Mouse (Mus musculus) CH12.LX (cell line): ENCODE results near the gene 5330417C22Rik. TPM values are rescaled to one million over a fixed set of nuclear protein-coding genes. Genes with fewer than 3 reads are reported as not detected.
A peak's percentile ranks its signal among the peaks of the same experiment; 100 is the strongest.
"Not testable (repeated sequence)": the region's sequence is repeated elsewhere in the genome, so short reads cannot be mapped to it uniquely, and the experiment has no call there.

ENCODE experiments used
- DNase-seq: peaks from one replicate; pipeline ENCODE4 v3.0.0-alpha.2; 2013; ENCODE audit errors: extremely low read depth
- H3K27ac ChIP-seq: 2 replicates; pipeline ENCODE4 v1.5.1; 2012; ENCODE audit warnings: low read depth, mild to moderate bottlenecking, control low read depth, moderate library complexity; ENCODE audit not compliant: insufficient read depth
- H3K27me3 ChIP-seq: replicated peaks from 2 replicates; pipeline ENCODE3; 2012; ENCODE audit warnings: inconsistent platforms
- H3K36me3 ChIP-seq, 2 experiments: replicated peaks in 1 of 2; 2 replicates each; pipeline versions ENCODE3 to v1.6.1; 2012; ENCODE audit warnings: inconsistent platforms in 1 of 2, low read length in 1 of 2, mild to moderate bottlenecking in 1 of 2, mixed read lengths in 1 of 2, moderate library complexity in 1 of 2; ENCODE audit not compliant: control insufficient read depth in 1 of 2, insufficient read depth in 1 of 2
- H3K4me1 ChIP-seq, 2 experiments: 2 replicates each; pipeline ENCODE4 v1.6.1; 2012; ENCODE audit warnings: inconsistent platforms in 1 of 2, moderate library complexity in 1 of 2; ENCODE audit not compliant: insufficient read depth in 2 of 2, control insufficient read depth in 1 of 2
- H3K4me2 ChIP-seq: 2 replicates; pipeline ENCODE4 v1.6.1; 2012; ENCODE audit warnings: low read depth, mild to moderate bottlenecking, control low read depth; ENCODE audit not compliant: poor library complexity, insufficient read depth, severe bottlenecking
- H3K4me3 ChIP-seq, 3 experiments: fragments of 150-350 bp in 1 of 3; sonication (generic) in 1 of 3; replicated peaks in 1 of 3; 2 replicates each; pipeline versions ENCODE3 to v1.5.1; 2011 to 2012; ENCODE audit warnings: low read depth in 2 of 3, low read length in 2 of 3, mild to moderate bottlenecking in 2 of 3, moderate library complexity in 2 of 3, control low read depth in 1 of 3, improper control_type of control experiment in 1 of 3, inconsistent platforms in 1 of 3, mixed read lengths in 1 of 3; ENCODE audit not compliant: poor library complexity in 1 of 3
- H3K79me2 ChIP-seq: replicated peaks from 2 replicates; pipeline ENCODE4 v1.6.1; 2012; ENCODE audit warnings: mild to moderate bottlenecking, moderate library complexity; ENCODE audit not compliant: control insufficient read depth, poor library complexity, insufficient read depth, severe bottlenecking; ENCODE audit errors: extremely low read depth
- H3K9ac ChIP-seq: 2 replicates; pipeline ENCODE4 v1.6.1; 2012; ENCODE audit warnings: low read depth, mild to moderate bottlenecking, control low read depth, moderate library complexity; ENCODE audit not compliant: insufficient read depth
- H3K9me3 ChIP-seq: replicated peaks from 2 replicates; pipeline ENCODE3; 2012; ENCODE audit warnings: low read length, inconsistent platforms, mixed read lengths
- BHLHE40 ChIP-seq: IDR thresholded peaks from 2 replicates; pipeline ENCODE4 v1.6.1; 2011; ENCODE audit warnings: mild to moderate bottlenecking, low read depth, low read length, improper control_type of control experiment
- EP300 ChIP-seq: IDR thresholded peaks from 2 replicates; pipeline ENCODE4 v1.6.1; 2011; ENCODE audit warnings: low read length, improper control_type of control experiment
- JUN ChIP-seq: IDR thresholded peaks from 2 replicates; pipeline ENCODE4 v1.6.1; 2011; ENCODE audit warnings: low read depth, mild to moderate bottlenecking, low read length, improper control_type of control experiment, moderate library complexity; ENCODE audit not compliant: insufficient read depth
- JUND ChIP-seq: conservative IDR thresholded peaks from 2 replicates; pipeline ENCODE4 v1.6.1; 2011; ENCODE audit warnings: low read depth, low read length, improper control_type of control experiment
- KAT2A ChIP-seq: IDR thresholded peaks from 2 replicates; pipeline ENCODE4 v1.6.1; 2012; ENCODE audit warnings: low read length, improper control_type of control experiment, inconsistent platforms; ENCODE audit not compliant: insufficient replicate concordance
- MXI1 ChIP-seq: IDR thresholded peaks from 2 replicates; pipeline ENCODE4 v1.6.1; 2011; ENCODE audit warnings: mild to moderate bottlenecking, low read depth, low read length, improper control_type of control experiment
- RCOR1 ChIP-seq: conservative IDR thresholded peaks from 2 replicates; pipeline ENCODE4 v1.6.1; 2012; ENCODE audit warnings: low read depth, mild to moderate bottlenecking, inconsistent platforms, low read length, improper control_type of control experiment
- SIN3A ChIP-seq: IDR thresholded peaks from 2 replicates; pipeline ENCODE4 v1.6.1; 2012; ENCODE audit warnings: low read length, improper control_type of control experiment, inconsistent platforms
- SMC3 ChIP-seq: IDR thresholded peaks from 2 replicates; pipeline ENCODE4 v1.6.1; 2011; ENCODE audit warnings: low read depth, low read length, improper control_type of control experiment
- UBTF ChIP-seq: IDR thresholded peaks from 2 replicates; pipeline ENCODE4 v1.6.1; 2012; ENCODE audit warnings: low read depth, mild to moderate bottlenecking, inconsistent platforms, low read length, improper control_type of control experiment, moderate library complexity
- USF2 ChIP-seq: conservative IDR thresholded peaks from 2 replicates; pipeline ENCODE4 v1.6.1; 2011; ENCODE audit warnings: low read depth, low read length, improper control_type of control experiment
- ZMIZ1 ChIP-seq: IDR thresholded peaks from 2 replicates; pipeline ENCODE4 v1.6.1; 2012; ENCODE audit warnings: low read depth, mild to moderate bottlenecking, inconsistent platforms, low read length, improper control_type of control experiment
- ZNF384 ChIP-seq: IDR thresholded peaks from 2 replicates; pipeline ENCODE4 v1.6.1; 2012; ENCODE audit warnings: low read depth, low read length, improper control_type of control experiment, inconsistent platforms
- dilution Hi-C: fragments of 300-500 bp; cut with MboI; formaldehyde crosslinking; loops from 2 replicates; pipeline ENCODE4 v1.14.3; 2020; ENCODE audit warnings: low sequenced_read_pairs; ENCODE audit not compliant: extremely low pct_unique_long_range_greater_than_20kb, extremely low pct_ligation_motif_present
- in situ Hi-C: fragments of 300-500 bp; cut with MboI; formaldehyde crosslinking; loops from 3 replicates; pipeline ENCODE4 v1.14.3; 2019; ENCODE audit warnings: low sequenced_read_pairs, low pct_ligation_motif_present, low pct_unique_long_range_greater_than_20kb, mixed read lengths
- polyA plus RNA-seq: library from polyadenylated mRNA; unstranded; fragments of >175 nt; gene quantifications from 2 replicates; pipeline ENCODE4 v1.2.1, GENCODE M21; 2012; ENCODE audit warnings: low read depth; ENCODE audit not compliant: insufficient read length
- total RNA-seq, 2 experiments: library from RNA; depleted of rRNA; stranded (reverse); fragments of 300-350 nt in 1 of 2; fragments of >200 nt in 1 of 2; gene quantifications; 2 replicates each; pipeline ENCODE4 v1.2.3; 2012 to 2014

5330417C22Rik gene
- total and polyA plus RNA-seq, 3 experiments: 0.05 to 0.27 (median 0.17) TPM

DNA sequence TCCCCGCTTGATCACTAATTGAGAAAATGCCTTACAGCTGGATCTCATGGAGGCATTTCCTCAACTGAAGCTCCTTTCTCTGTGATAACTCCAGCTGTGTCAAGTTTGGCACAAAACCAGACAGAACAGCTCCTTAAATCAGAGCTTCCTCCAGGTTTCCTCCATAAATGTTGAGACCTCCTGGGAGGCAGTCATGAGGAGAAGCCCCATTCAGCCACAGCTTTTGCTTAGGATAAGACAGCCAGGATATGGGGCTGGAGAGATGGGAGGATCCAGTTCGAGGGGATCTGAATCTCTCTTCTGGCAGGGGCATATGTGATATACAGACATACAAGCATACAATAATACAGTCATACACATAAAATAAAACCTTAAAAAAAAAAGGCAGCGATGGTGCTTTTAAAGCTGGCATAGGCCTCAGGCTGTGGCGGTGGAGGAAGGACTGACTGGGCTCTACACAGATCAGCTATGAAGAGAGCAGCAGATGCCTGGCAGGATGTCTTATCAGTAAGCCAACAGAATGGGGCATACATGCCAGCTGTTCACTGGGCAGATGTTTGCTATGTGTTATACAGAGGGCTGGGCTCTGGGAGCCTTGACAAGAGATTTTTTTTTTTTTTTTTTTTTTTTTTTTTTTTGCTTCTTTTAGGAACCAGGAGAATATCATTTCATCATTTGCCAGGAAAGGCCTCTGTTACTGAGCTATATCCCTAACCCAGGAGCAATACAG, 27.4 kb downstream of the 5330417C22Rik start:
- TF ChIP-seq JUND: no peak
- no peak for TF ChIP-seq USF2
- TF ChIP-seq SMC3: no peak
- peak; percentile 34; the same call in 1 of the 2 replicates for TF ChIP-seq ZNF384
- no peak for TF ChIP-seq MXI1
- TF ChIP-seq RCOR1: no peak
- Histone ChIP-seq H3K27me3 (peaks cover 7% of the 10 kb centered on the region), H3K4me2 (no peak overlapping the region), H3K4me3 (no peak overlapping the region), H3K79me2 (no peaks in the 10 kb centered on the region), H3K9me3 (no peaks in the 10 kb centered on the region), H3K36me3 (no peaks in the 10 kb centered on the region), H3K9ac (no peak overlapping the region), H3K4me1 (peaks cover 0 to 7% of the 10 kb centered on the region in 2 experiments; a peak in 2 of 4 replicates), H3K27ac (no peak overlapping the region)
- no peak for DNase-seq
- in situ Hi-C loops (no loop called here), dilution Hi-C loops (no loop called here)

DNA sequence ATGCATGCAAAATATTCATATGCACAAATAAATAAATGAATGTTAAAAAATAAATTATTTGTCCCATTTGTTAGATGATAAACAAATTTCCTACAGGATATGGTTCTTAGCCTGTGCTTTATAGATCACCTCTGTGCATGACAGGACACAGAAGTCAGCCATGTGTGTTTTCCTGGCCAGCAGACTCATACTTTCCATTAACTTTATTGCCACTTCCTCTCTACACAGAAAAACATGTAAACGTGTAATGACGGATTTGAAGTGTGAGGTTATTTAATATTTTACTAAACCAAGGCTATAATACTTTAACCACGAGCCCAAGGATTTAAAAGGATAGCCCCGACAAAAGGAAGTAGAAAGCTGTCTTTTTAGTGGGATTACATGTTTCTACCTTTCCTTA, 32.4 kb downstream of the 5330417C22Rik start:
- TF ChIP-seq KAT2A (no peak), UBTF (no peak), ZMIZ1 (no peak), JUN (peak; percentile 55), JUND (peak; percentile 82), SIN3A (no peak), BHLHE40 (0 out of 2 replicates have a peak, but pooled peaks have one; percentile 35), EP300 (peak; percentile 64)
- H3K4me1 ChIP-seq: peaks cover 0 to 23% of the 10 kb centered on the region in 2 experiments; a peak in 2 of 4 replicates
- H3K9ac ChIP-seq: no peak overlapping the region
- in situ Hi-C loops: no loop called here
- no peaks in the 10 kb centered on the region for H3K36me3 ChIP-seq
- H3K9me3 ChIP-seq: no peaks in the 10 kb centered on the region
- peak; percentile 37 for DNase-seq
- dilution Hi-C loops: no loop called here
- H3K4me2 ChIP-seq: no peak overlapping the region
- H3K27ac ChIP-seq: no peak overlapping the region
- no peak overlapping the region for H3K4me3 ChIP-seq
- peaks cover 2% of the 10 kb centered on the region for H3K27me3 ChIP-seq
- no peaks in the 10 kb centered on the region for H3K79me2 ChIP-seq

DNA sequence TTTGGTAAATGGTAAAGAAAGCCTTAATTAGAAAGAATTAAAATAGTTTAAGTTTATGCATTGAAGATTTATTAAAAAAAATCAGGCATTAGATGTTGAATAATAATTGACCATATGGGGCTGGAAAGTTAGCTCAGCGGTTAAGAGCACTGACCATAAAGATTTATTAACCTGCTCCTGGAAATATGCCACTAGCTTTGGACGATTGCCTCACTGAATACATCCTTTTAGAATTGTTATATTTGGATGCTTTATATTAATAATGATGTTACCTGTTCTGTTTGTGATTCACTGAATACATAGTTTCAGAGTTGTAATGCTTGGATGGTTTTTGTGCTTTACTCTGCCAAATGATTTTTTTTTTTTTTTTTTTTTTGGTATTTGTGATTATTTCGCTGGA, 34.9 kb downstream of the 5330417C22Rik start:
- in situ Hi-C loops: not testable (repeated sequence)

More for the DNA sequence above, 34.9 kb downstream of the 5330417C22Rik start:
- H3K27ac ChIP-seq, dilution Hi-C loops, H3K9ac ChIP-seq, H3K79me2 ChIP-seq, H3K4me2 ChIP-seq, H3K27me3 ChIP-seq, H3K4me3 ChIP-seq, DNase-seq, H3K36me3 ChIP-seq, H3K9me3 ChIP-seq: not testable (repeated sequence)
- H3K4me1 ChIP-seq: peaks cover 0 to 23% of the 10 kb centered on the region in 2 experiments; a peak in 2 of 4 replicates
